Mouse (Mus musculus) lung, postnatal 25 days (tissue): ENCODE measurements at regions not wholly inside any gene's neighbourhood (a gene's known extent, or its start where the extent isn't known, plus 50 kb on each side); places are given as distances from the start of the nearest gene placed in this dataset.

Source experiments
- DNase-seq: peaks from one replicate; pipeline ENCODE4 v3.0.0; 2022; ENCODE audit warnings: low spot score

GRCm38 (mm10) chr3:34868698-34869409, 218.6 kb downstream of the Sox2 start:
- DNase-seq, result no peak

GRCm38 (mm10) chr3:34869911-34870310, 219.7 kb downstream of the Sox2 start:
- DNase-seq, result no peak

- peak; percentile 8 for DNase-seq
Observed at GRCm38 (mm10) chr3:34885137-34885536, 234.9 kb downstream of the Sox2 start.

GRCm38 (mm10) chr3:34893381-34893780, 243.2 kb downstream of the Sox2 start:
- DNase-seq, result no peak

GRCm38 (mm10) chr3:34903106-34903505, 252.9 kb downstream of the Sox2 start:
- DNase-seq, result no peak

GRCm38 (mm10) chr3:34908489-34908888, 258.3 kb downstream of the Sox2 start:
- peak; percentile 65 for DNase-seq

- no peak for DNase-seq
Observed at GRCm38 (mm10) chr3:34909350-34909749, 259.1 kb downstream of the Sox2 start.

- DNase-seq, result no peak
Observed at GRCm38 (mm10) chr3:34918326-34918932, 268.2 kb downstream of the Sox2 start.

- DNase-seq, result no peak
Observed at GRCm38 (mm10) chr3:34920497-34920896, 270.3 kb downstream of the Sox2 start.

DNA sequence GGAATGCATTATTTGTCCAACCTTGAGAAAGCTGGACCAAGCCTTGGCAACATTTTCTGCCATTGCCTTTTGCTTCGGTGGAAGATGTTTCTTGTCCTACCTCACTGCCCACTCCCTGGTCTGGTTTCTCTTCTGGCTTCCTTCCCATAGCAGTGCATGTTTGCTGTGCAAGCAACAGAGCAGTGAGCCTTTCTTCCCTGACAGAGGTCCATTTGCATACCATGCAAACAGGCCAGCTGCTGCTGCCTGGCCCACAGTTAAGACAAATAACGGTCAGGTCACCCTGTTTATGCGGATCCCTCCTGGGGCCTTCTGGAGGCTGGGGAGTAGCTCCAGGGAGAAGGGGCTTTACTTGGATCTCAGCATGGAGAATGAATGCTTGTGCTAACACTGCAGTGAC, 299.7 kb downstream of the Sox2 start:
- no peak for DNase-seq

GRCm38 (mm10) chr3:34956183-34956582, 306.0 kb downstream of the Sox2 start:
- no peak for DNase-seq

- no peak for DNase-seq
Observed at GRCm38 (mm10) chr3:34959044-34959521, 308.9 kb downstream of the Sox2 start.

GRCm38 (mm10) chr3:34966442-34966841, 316.2 kb downstream of the Sox2 start:
- DNase-seq, result no peak

DNA sequence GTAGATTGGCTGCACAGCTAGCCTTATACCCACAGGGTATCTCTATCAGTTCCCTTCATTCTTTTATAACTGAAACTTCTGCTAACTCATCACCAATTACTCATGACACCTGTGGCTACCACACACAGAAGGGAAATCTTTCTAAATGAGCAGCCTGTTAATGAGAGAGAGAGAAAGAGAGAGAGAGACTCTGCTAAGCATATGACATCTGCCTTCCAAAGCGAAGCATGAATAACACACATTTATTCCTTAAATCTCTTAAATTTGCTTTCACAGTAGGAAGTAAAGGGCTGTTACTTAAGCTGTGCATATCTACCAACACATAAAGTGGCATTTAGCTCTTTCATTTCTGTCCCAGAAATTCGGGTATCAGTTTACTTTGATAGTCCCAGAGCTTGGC, 317.7 kb downstream of the Sox2 start:
- DNase-seq, result no peak

DNA sequence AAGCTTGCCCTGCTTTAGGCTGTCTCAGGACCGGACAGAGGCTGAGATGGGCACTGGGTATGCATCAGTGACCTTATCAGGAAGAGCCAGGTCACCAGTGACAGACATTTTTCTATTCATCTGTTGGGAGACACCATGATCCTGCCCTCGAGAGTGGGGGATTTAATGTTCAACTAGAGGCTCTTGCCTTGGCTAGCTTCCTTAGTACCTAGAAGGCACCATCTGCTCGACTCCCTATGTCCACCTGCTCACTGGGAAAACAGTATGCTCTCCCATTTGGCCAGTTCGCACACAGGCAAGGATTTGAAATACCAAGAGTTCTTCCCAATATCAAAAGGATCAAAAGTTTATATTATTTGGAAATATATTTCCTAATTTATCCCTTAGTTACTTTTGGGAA, 321.3 kb downstream of the Sox2 start:
- DNase-seq, result no peak

DNA sequence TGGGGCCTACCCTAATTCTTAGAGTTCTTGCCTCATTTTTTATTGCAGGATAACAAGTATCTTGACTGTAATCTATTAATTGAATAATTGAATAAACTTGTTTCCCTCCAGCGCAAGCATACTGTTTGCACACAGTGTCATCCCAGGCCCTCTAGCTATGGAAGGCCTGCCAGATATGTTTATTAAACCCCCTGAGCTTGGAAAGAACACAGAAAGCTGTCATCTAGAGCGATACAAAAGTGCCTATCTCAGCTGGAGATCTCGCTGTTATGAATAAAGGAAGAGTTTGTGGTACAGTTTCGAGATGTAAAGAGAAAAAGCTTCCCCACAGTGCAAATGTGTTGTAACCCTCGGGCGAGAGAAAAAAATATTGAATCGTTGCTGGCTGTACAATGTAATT, 324.2 kb downstream of the Sox2 start:
- no peak for DNase-seq
